In genomic region chr4:150800774-150801173, GRCm38 (mm10) we compare ENCODE assay signal across 22 mouse cellular contexts. TPM values are rescaled to one million over a fixed set of nuclear protein-coding genes. Genes with fewer than 3 reads are reported as not detected.
DNase-seq lines count a peak whose midpoint lies in the region; ATAC-seq and TF ChIP-seq lines count a peak whose summit lies in the region.
"Had no signal": no experiment of that assay in that cellular context is flagged by ENCODE, and none has a peak within 500 bp of the region (broad histone marks: within the 10 kb centered on the region; RNA-seq: fewer than 3 reads in every experiment).

No protein-coding gene starts in this region.

- peaks cover 42% of the 10 kb centered on the region for H3K4me1 ChIP-seq in heart, embryonic 10.5 days
- peaks cover 32% of the 10 kb centered on the region for H3K4me1 ChIP-seq in heart, embryonic 12.5 days (replicated peaks)
- peaks cover 16% of the 10 kb centered on the region for H3K4me1 ChIP-seq in liver, embryonic 11.5 days (replicated peaks; ENCODE audit: control insufficient read depth, insufficient read depth, low read length)
- H3K4me1 ChIP-seq in liver, embryonic 15.5 days (replicated peaks): peaks cover 22% of the 10 kb centered on the region; the same call in 1 of the 2 replicates
- H3K4me1 ChIP-seq in small intestine, adult 2 months (ENCODE audit: control insufficient read depth, insufficient read depth, insufficient read length, low read length): peaks cover 28% of the 10 kb centered on the region
- H3K4me1 ChIP-seq: forebrain, embryonic 13.5 days; hindbrain, embryonic 12.5 days had no signal

- H3K27me3 ChIP-seq in heart, embryonic 10.5 days (ENCODE audit: insufficient read depth, poor library complexity, severe bottlenecking): no peaks in the 10 kb centered on the region
- no peaks in the 10 kb centered on the region for H3K27me3 ChIP-seq in heart, embryonic 12.5 days (replicated peaks)
- no peaks in the 10 kb centered on the region for H3K27me3 ChIP-seq in liver, embryonic 11.5 days (replicated peaks; ENCODE audit: control insufficient read depth, insufficient read depth, low read length)
- no peaks in the 10 kb centered on the region for H3K27me3 ChIP-seq in liver, embryonic 15.5 days
- no peaks in the 10 kb centered on the region for H3K27me3 ChIP-seq in small intestine, adult 2 months (ENCODE audit: control insufficient read depth, insufficient read depth, low read length)
- H3K27me3 ChIP-seq: embryonic facial prominence, embryonic 12.5 days; embryonic facial prominence, embryonic 15.5 days; forebrain, embryonic 13.5 days; hindbrain, embryonic 12.5 days; hindbrain, embryonic 15.5 days had no signal

- H3K27ac ChIP-seq in heart, embryonic 10.5 days: peak overlapping the region; percentile 88
- H3K27ac ChIP-seq in heart, embryonic 12.5 days (ENCODE audit: poor library complexity, severe bottlenecking): no peak overlapping the region
- H3K27ac ChIP-seq in liver, embryonic 11.5 days (ENCODE audit: low read depth, low read length): peak overlapping the region; percentile 34; the same call in 1 of the 2 replicates
- peak overlapping the region; percentile 70; the same call in 1 of the 2 replicates for H3K27ac ChIP-seq in liver, embryonic 15.5 days (replicated peaks)
- H3K27ac ChIP-seq in small intestine, adult 2 months (ENCODE audit: insufficient read depth, low read depth, low read length): peak overlapping the region; percentile 84; the same call in 1 of the 2 replicates
- H3K27ac ChIP-seq: embryonic facial prominence, embryonic 12.5 days; forebrain, embryonic 13.5 days; hindbrain, embryonic 12.5 days; hindbrain, embryonic 15.5 days had no signal

- no peak for TF ChIP-seq CTCF in small intestine, adult 2 months (IDR thresholded peaks at IDR 0.05; ENCODE audit: extremely low read depth, insufficient read length, insufficient replicate concordance, low read depth, low read length)

- WGBS in heart, embryonic 10.5 days: 44% methylated on average over 8 of the region's 8 CpGs
- WGBS in heart, embryonic 12.5 days: 57% methylated on average over 8 of the region's 8 CpGs
- 56% methylated on average over 8 of the region's 8 CpGs for WGBS in liver, embryonic 11.5 days
- WGBS in liver, embryonic 15.5 days (ENCODE audit: insufficient replicate concordance): 47% methylated on average over 8 of the region's 8 CpGs
- WGBS in small intestine, adult 2 months: 59% methylated on average over 8 of the region's 8 CpGs

- H3K9ac ChIP-seq in heart, embryonic 12.5 days: no peak overlapping the region
- H3K9ac ChIP-seq in liver, embryonic 11.5 days (ENCODE audit: low read depth, low read length): no peak overlapping the region
- H3K9ac ChIP-seq in liver, embryonic 15.5 days: no peak overlapping the region
- H3K9ac ChIP-seq: embryonic facial prominence, embryonic 12.5 days; embryonic facial prominence, embryonic 15.5 days; forebrain, embryonic 13.5 days; hindbrain, embryonic 12.5 days; hindbrain, embryonic 15.5 days had no signal

- no peaks in the 10 kb centered on the region for H3K9me3 ChIP-seq in heart, embryonic 10.5 days
- H3K9me3 ChIP-seq in heart, embryonic 12.5 days (replicated peaks): no peaks in the 10 kb centered on the region
- H3K9me3 ChIP-seq in liver, embryonic 11.5 days (ENCODE audit: control insufficient read depth, low read length): no peaks in the 10 kb centered on the region
- no peaks in the 10 kb centered on the region for H3K9me3 ChIP-seq in liver, embryonic 15.5 days (replicated peaks)
- H3K9me3 ChIP-seq: embryonic facial prominence, embryonic 12.5 days; embryonic facial prominence, embryonic 15.5 days; forebrain, embryonic 13.5 days; hindbrain, embryonic 12.5 days; hindbrain, embryonic 15.5 days had no signal

- no peak for DNase-seq in heart, embryonic 10.5 days (ENCODE audit: low spot score)
- no peak for DNase-seq in liver, embryonic 11.5 days (ENCODE audit: low spot score)
- no peak for DNase-seq in liver
- no peak for DNase-seq in right cerebral cortex, postnatal 14 days
- DNase-seq: adrenal gland, adult 2 months; adrenal gland, postnatal 14 days; cerebellum, adult 11 months; cerebellum, adult 2 months; cerebellum, adult 9-11 months; cerebellum, postnatal 25 days; gastrocnemius, postnatal 25 days had no signal

- no peak for ATAC-seq in heart, embryonic 12.5 days (ENCODE audit: insufficient number of reproducible peaks, low FRiP score)
- ATAC-seq in liver, embryonic 11.5 days (replicated peaks; ENCODE audit: low FRiP score): no peak
- ATAC-seq in liver, embryonic 15.5 days (ENCODE audit: insufficient read depth): no peak
- ATAC-seq: CD4-positive, CD25-positive, alpha-beta regulatory T cell, adult 4 months; forebrain, embryonic 13.5 days; forebrain, embryonic 16.5 days had no signal

- TF ChIP-seq POLR2A in small intestine, adult 2 months (IDR thresholded peaks at IDR 0.05; ENCODE audit: low read depth, low read length): no peak

- no peak overlapping the region for H3K4me3 ChIP-seq in heart, embryonic 10.5 days
- H3K4me3 ChIP-seq in heart, embryonic 12.5 days: no peak overlapping the region
- H3K4me3 ChIP-seq in liver, embryonic 11.5 days (ENCODE audit: low read depth, low read length): no peak overlapping the region
- no peak overlapping the region for H3K4me3 ChIP-seq in liver, embryonic 15.5 days (replicated peaks)
- H3K4me3 ChIP-seq in small intestine, adult 2 months (ENCODE audit: low read depth, low read length): no peak overlapping the region
- H3K4me3 ChIP-seq: embryonic facial prominence, embryonic 12.5 days; embryonic facial prominence, embryonic 15.5 days; erythroblast, embryonic 14.5 days; forebrain, embryonic 13.5 days; hindbrain, embryonic 12.5 days; hindbrain, embryonic 15.5 days had no signal

- H3K4me2 ChIP-seq in heart, embryonic 12.5 days: no peak overlapping the region
- H3K4me2 ChIP-seq in liver, embryonic 11.5 days: no peak overlapping the region
- no peak overlapping the region for H3K4me2 ChIP-seq in liver, embryonic 15.5 days
- H3K4me2 ChIP-seq: embryonic facial prominence, embryonic 12.5 days; embryonic facial prominence, embryonic 15.5 days; forebrain, embryonic 13.5 days; hindbrain, embryonic 12.5 days; hindbrain, embryonic 15.5 days had no signal

- no peaks in the 10 kb centered on the region for H3K36me3 ChIP-seq in heart, embryonic 10.5 days
- no peaks in the 10 kb centered on the region for H3K36me3 ChIP-seq in heart, embryonic 12.5 days
- no peaks in the 10 kb centered on the region for H3K36me3 ChIP-seq in liver, embryonic 11.5 days (ENCODE audit: control insufficient read depth, insufficient read depth, low read length)
- no peaks in the 10 kb centered on the region for H3K36me3 ChIP-seq in liver, embryonic 15.5 days (replicated peaks)
- H3K36me3 ChIP-seq in small intestine, adult 2 months (ENCODE audit: control insufficient read depth, insufficient read depth, low read length): no peaks in the 10 kb centered on the region
- H3K36me3 ChIP-seq: embryonic facial prominence, embryonic 12.5 days; embryonic facial prominence, embryonic 15.5 days; hindbrain, embryonic 12.5 days; hindbrain, embryonic 15.5 days had no signal

RNA-seq across cellular contexts. Expression of gene Errfi1, which starts 52.9 kb away (rescaled TPM):
- polyA plus RNA-seq in heart, embryonic 10.5 days (2016; fragmentation: Nextera tagmentation; extraction: Ambion mirVana): 15.3 and 25.7 TPM in 2 replicates
- polyA plus RNA-seq in heart, embryonic 12.5 days (2016; fragmentation: Nextera tagmentation; extraction: Ambion mirVana): 14.0 and 16.5 TPM in 2 replicates
- 26.2 and 27.7 TPM in 2 replicates for polyA plus RNA-seq in liver, embryonic 11.5 days (2014; fragmentation: Nextera tagmentation; extraction: Ambion mirVana)
- polyA plus RNA-seq in liver, embryonic 15.5 days (2015; fragmentation: Nextera tagmentation; extraction: Ambion mirVana): 40.1 and 41.3 TPM in 2 replicates
- 6.6 and 26.7 TPM in 2 replicates for polyA plus RNA-seq in small intestine, adult 2 months (2012; rRNA removed)
- polyA plus RNA-seq: erythroblast, embryonic 14.5 days had no signal
